Comparison of ENCODE assay signal across 8 mouse cellular contexts in genomic region chr4:44119410-44120201, GRCm38 (mm10). TPM values are rescaled to one million over a fixed set of nuclear protein-coding genes. Genes with fewer than 3 reads are reported as not detected.
A peak's percentile ranks its signal among the peaks of the same experiment; 100 is the strongest.
DNase-seq lines count a peak whose midpoint lies in the region; ATAC-seq and TF ChIP-seq lines count a peak whose summit lies in the region.

No protein-coding gene starts in this region.

- H3K36me3 ChIP-seq in embryonic facial prominence, embryonic 11.5 days (replicated peaks; ENCODE audit: control insufficient read depth, insufficient read depth, low read depth, low read length): no peaks in the 10 kb centered on the region
- H3K36me3 ChIP-seq in embryonic facial prominence, embryonic 10.5 days (replicated peaks): peaks cover 25% of the 10 kb centered on the region
- H3K36me3 ChIP-seq in liver, postnatal 0 days (replicated peaks; ENCODE audit: insufficient read depth, low read length): no peaks in the 10 kb centered on the region

- ATAC-seq in embryonic facial prominence, embryonic 11.5 days (replicated peaks; ENCODE audit: insufficient number of reproducible peaks, low FRiP score, low TSS enrichment, low read depth): no peak
- ATAC-seq in liver, postnatal 0 days: peak; percentile 12; the same call in 1 of the 2 replicates

- no peaks in the 10 kb centered on the region for H3K9me3 ChIP-seq in embryonic facial prominence, embryonic 11.5 days (replicated peaks; ENCODE audit: control insufficient read depth, low read length)
- no peaks in the 10 kb centered on the region for H3K9me3 ChIP-seq in embryonic facial prominence, embryonic 10.5 days
- no peaks in the 10 kb centered on the region for H3K9me3 ChIP-seq in liver, postnatal 0 days (ENCODE audit: low read length)

- H3K9ac ChIP-seq in embryonic facial prominence, embryonic 11.5 days (replicated peaks; ENCODE audit: low read length): no peak overlapping the region
- H3K9ac ChIP-seq in liver, postnatal 0 days (replicated peaks): no peak overlapping the region

- no peak overlapping the region for H3K4me3 ChIP-seq in embryonic facial prominence, embryonic 11.5 days (ENCODE audit: low read depth, low read length)
- no peak overlapping the region for H3K4me3 ChIP-seq in embryonic facial prominence, embryonic 10.5 days
- H3K4me3 ChIP-seq in liver, postnatal 0 days (ENCODE audit: low read depth, low read length): no peak overlapping the region

- DNase-seq in embryonic facial prominence, embryonic 11.5 days (ENCODE audit: low spot score): peak; percentile 68
- no peak for DNase-seq in embryonic facial prominence, embryonic 10.5 days (ENCODE audit: low spot score)
- DNase-seq in liver, postnatal 0 days: no peak
- DNase-seq in liver: no peak
- DNase-seq in cerebellum, postnatal 25 days: peak; percentile 16 to 28
- DNase-seq in lung, postnatal 36 days: peak; percentile 77
- no peak for DNase-seq in left cerebral cortex, postnatal 14 days (ENCODE audit: low spot score in 2 of 2)
- no peak for DNase-seq in left cerebral cortex, postnatal 4 days

- no peaks in the 10 kb centered on the region for H3K27me3 ChIP-seq in embryonic facial prominence, embryonic 11.5 days (ENCODE audit: control insufficient read depth, insufficient read depth, low read length)
- H3K27me3 ChIP-seq in embryonic facial prominence, embryonic 10.5 days (replicated peaks; ENCODE audit: low read depth, poor library complexity, severe bottlenecking): no peaks in the 10 kb centered on the region
- no peaks in the 10 kb centered on the region for H3K27me3 ChIP-seq in liver, postnatal 0 days (ENCODE audit: insufficient read depth, low read length)

- H3K27ac ChIP-seq in embryonic facial prominence, embryonic 11.5 days (replicated peaks; ENCODE audit: low read depth, low read length): no peak overlapping the region
- no peak overlapping the region for H3K27ac ChIP-seq in embryonic facial prominence, embryonic 10.5 days (replicated peaks)
- H3K27ac ChIP-seq in liver, postnatal 0 days (ENCODE audit: low read depth): no peak overlapping the region

- peak; percentile 70 for TF ChIP-seq CTCF in liver, postnatal 0 days (IDR thresholded peaks at IDR 0.05; ENCODE audit: low read depth)

- H3K4me1 ChIP-seq in embryonic facial prominence, embryonic 11.5 days (ENCODE audit: control insufficient read depth, insufficient read depth, low read length): no peaks in the 10 kb centered on the region
- H3K4me1 ChIP-seq in embryonic facial prominence, embryonic 10.5 days: 0 out of 2 replicates have a peak, but pooled peaks cover 2% of the 10 kb centered on the region
- no peaks in the 10 kb centered on the region for H3K4me1 ChIP-seq in liver, postnatal 0 days (ENCODE audit: insufficient read depth)

- 49% methylated on average over 9 of the region's 9 CpGs for WGBS in embryonic facial prominence, embryonic 11.5 days
- WGBS in embryonic facial prominence, embryonic 10.5 days: 54% methylated on average over 9 of the region's 9 CpGs
- 43% methylated on average over 9 of the region's 9 CpGs for WGBS in liver, postnatal 0 days (ENCODE audit: insufficient replicate concordance)

- TF ChIP-seq EP300 in liver, postnatal 0 days (IDR thresholded peaks at IDR 0.05; ENCODE audit: low read depth): no peak

- H3K4me2 ChIP-seq in embryonic facial prominence, embryonic 11.5 days (ENCODE audit: low read depth, low read length): no peak overlapping the region
- no peak overlapping the region for H3K4me2 ChIP-seq in liver, postnatal 0 days (ENCODE audit: low read depth, low read length)

- intact Hi-C loops in left cerebral cortex, postnatal 14 days (cut with DNase I): loop anchor here (2.0 kb wide), 1 partner anchor 55 kb away; no protein-coding TSS in a partner anchor
- intact Hi-C loops in left cerebral cortex, postnatal 4 days (cut with DNase I): no loop called here

RNA-seq across cellular contexts. Expression of gene Gne, which starts 35.6 kb away (rescaled TPM):
- 20.3 TPM in 2 replicates for polyA plus RNA-seq in embryonic facial prominence, embryonic 11.5 days (2014; fragmentation: Nextera tagmentation; extraction: Ambion mirVana)
- polyA plus RNA-seq in embryonic facial prominence, embryonic 10.5 days (2016; fragmentation: Nextera tagmentation; extraction: Ambion mirVana): 20.5 and 20.8 TPM in 2 replicates
- 47.5 and 49.5 TPM in 2 replicates for polyA plus RNA-seq in liver, postnatal 0 days (2015; fragmentation: Nextera tagmentation; extraction: Ambion mirVana)
- 10 to 100 TPM; 38.2 to 49.6 TPM for total RNA-seq in left cerebral cortex, postnatal 14 days (2021)
- total RNA-seq in left cerebral cortex, postnatal 4 days (2021): 10 to 100 TPM; 46.3 to 51.6 TPM

Comparison
In these comparisons a context has a peak if more than half of its experiments do, and no peak if none do; other contexts are left out.
1. DNase-seq: peak in embryonic facial prominence, embryonic 11.5 days (single experiment), cerebellum, postnatal 25 days (2 of 2) and lung, postnatal 36 days (single experiment); none in embryonic facial prominence, embryonic 10.5 days (single experiment), liver, postnatal 0 days (single experiment), liver (single experiment), left cerebral cortex, postnatal 14 days (0 of 2) and left cerebral cortex, postnatal 4 days (single experiment).